Mouse (Mus musculus): ENCODE results near the gene Lrmda.

Gene Lrmda

GRCm38 (mm10) chr14:22602308-22602707 is 582.8 kb downstream of the Lrmda start:
- no peaks in the 10 kb centered on the region for H3K4me1 ChIP-seq (replicated peaks; ENCODE audit: low read depth, low read length)
- no peaks in the 10 kb centered on the region for H3K9me3 ChIP-seq (ENCODE audit: low read length)
- no peaks in the 10 kb centered on the region for H3K27me3 ChIP-seq (ENCODE audit: insufficient read depth, low read length)
- no peak for TF ChIP-seq CTCF (conservative IDR thresholded peaks at IDR 0.05; ENCODE audit: low read length)
- no peak for TF ChIP-seq NANOG (IDR thresholded peaks at IDR 0.05; ENCODE audit: borderline replicate concordance, low read length)
- TF ChIP-seq POU5F1 (IDR thresholded peaks at IDR 0.05; ENCODE audit: borderline replicate concordance, low read length) = no peak
- no peak overlapping the region for H3K4me3 ChIP-seq (replicated peaks; ENCODE audit: low read length)
- no peaks in the 10 kb centered on the region for H3K36me3 ChIP-seq (ENCODE audit: insufficient read depth, low read length)

- no peak for TF ChIP-seq NANOG (IDR thresholded peaks at IDR 0.05; ENCODE audit: borderline replicate concordance, low read length)
- no peak for TF ChIP-seq POU5F1 (IDR thresholded peaks at IDR 0.05; ENCODE audit: borderline replicate concordance, low read length)
- no peak for TF ChIP-seq CTCF (conservative IDR thresholded peaks at IDR 0.05; ENCODE audit: low read length)
- no peaks in the 10 kb centered on the region for H3K4me1 ChIP-seq (replicated peaks; ENCODE audit: low read depth, low read length)
- no peaks in the 10 kb centered on the region for H3K9me3 ChIP-seq (ENCODE audit: low read length)
- no peaks in the 10 kb centered on the region for H3K27me3 ChIP-seq (ENCODE audit: insufficient read depth, low read length)
- H3K36me3 ChIP-seq (ENCODE audit: insufficient read depth, low read length) = no peaks in the 10 kb centered on the region
- H3K4me3 ChIP-seq (replicated peaks; ENCODE audit: low read length) = no peak overlapping the region
Measured at GRCm38 (mm10) chr14:22608599-22608998, 589.1 kb downstream of the Lrmda start.

GRCm38 (mm10) chr14:22609261-22610245 is 590.0 kb downstream of the Lrmda start:
- no peaks in the 10 kb centered on the region for H3K4me1 ChIP-seq (replicated peaks; ENCODE audit: low read depth, low read length)
- H3K9me3 ChIP-seq (ENCODE audit: low read length) = no peaks in the 10 kb centered on the region
- no peaks in the 10 kb centered on the region for H3K27me3 ChIP-seq (ENCODE audit: insufficient read depth, low read length)
- H3K4me3 ChIP-seq (replicated peaks; ENCODE audit: low read length) = no peak overlapping the region
- TF ChIP-seq POU5F1 (IDR thresholded peaks at IDR 0.05; ENCODE audit: borderline replicate concordance, low read length) (no peak), NANOG (IDR thresholded peaks at IDR 0.05; ENCODE audit: borderline replicate concordance, low read length) (no peak), CTCF (conservative IDR thresholded peaks at IDR 0.05; ENCODE audit: low read length) (no peak)
- no peaks in the 10 kb centered on the region for H3K36me3 ChIP-seq (ENCODE audit: insufficient read depth, low read length)

GRCm38 (mm10) chr14:22611011-22611410 is 591.5 kb downstream of the Lrmda start:
- Histone ChIP-seq H3K4me1 (replicated peaks; ENCODE audit: low read depth, low read length) (no peaks in the 10 kb centered on the region), H3K27me3 (ENCODE audit: insufficient read depth, low read length) (no peaks in the 10 kb centered on the region), H3K36me3 (ENCODE audit: insufficient read depth, low read length) (no peaks in the 10 kb centered on the region), H3K9me3 (ENCODE audit: low read length) (no peaks in the 10 kb centered on the region), H3K4me3 (replicated peaks; ENCODE audit: low read length) (no peak overlapping the region)
- no peak for TF ChIP-seq CTCF (conservative IDR thresholded peaks at IDR 0.05; ENCODE audit: low read length)
- no peak for TF ChIP-seq POU5F1 (IDR thresholded peaks at IDR 0.05; ENCODE audit: borderline replicate concordance, low read length)
- TF ChIP-seq NANOG (IDR thresholded peaks at IDR 0.05; ENCODE audit: borderline replicate concordance, low read length) = no peak

- Histone ChIP-seq H3K4me3 (replicated peaks; ENCODE audit: low read length) (no peak overlapping the region), H3K27me3 (ENCODE audit: insufficient read depth, low read length) (no peaks in the 10 kb centered on the region), H3K4me1 (replicated peaks; ENCODE audit: low read depth, low read length) (no peaks in the 10 kb centered on the region), H3K9me3 (ENCODE audit: low read length) (no peaks in the 10 kb centered on the region), H3K36me3 (ENCODE audit: insufficient read depth, low read length) (no peaks in the 10 kb centered on the region)
- TF ChIP-seq CTCF (conservative IDR thresholded peaks at IDR 0.05; ENCODE audit: low read length) (no peak), POU5F1 (IDR thresholded peaks at IDR 0.05; ENCODE audit: borderline replicate concordance, low read length) (no peak), NANOG (IDR thresholded peaks at IDR 0.05; ENCODE audit: borderline replicate concordance, low read length) (no peak)
Measured at GRCm38 (mm10) chr14:22620191-22620590, 600.7 kb downstream of the Lrmda start.

GRCm38 (mm10) chr14:22621941-22622340 is 602.4 kb downstream of the Lrmda start:
- TF ChIP-seq CTCF (conservative IDR thresholded peaks at IDR 0.05; ENCODE audit: low read length) = no peak
- H3K9me3 ChIP-seq (ENCODE audit: low read length) = no peaks in the 10 kb centered on the region

GRCm38 (mm10) chr14:22627105-22627829 is 607.8 kb downstream of the Lrmda start:
- Histone ChIP-seq H3K4me3 (replicated peaks; ENCODE audit: low read length) (no peak overlapping the region), H3K4me1 (replicated peaks; ENCODE audit: low read depth, low read length) (no peaks in the 10 kb centered on the region), H3K36me3 (ENCODE audit: insufficient read depth, low read length) (no peaks in the 10 kb centered on the region), H3K9me3 (ENCODE audit: low read length) (no peaks in the 10 kb centered on the region), H3K27me3 (ENCODE audit: insufficient read depth, low read length) (no peaks in the 10 kb centered on the region)
- TF ChIP-seq POU5F1 (IDR thresholded peaks at IDR 0.05; ENCODE audit: borderline replicate concordance, low read length) (no peak), NANOG (IDR thresholded peaks at IDR 0.05; ENCODE audit: borderline replicate concordance, low read length) (no peak), CTCF (conservative IDR thresholded peaks at IDR 0.05; ENCODE audit: low read length) (no peak)

More at GRCm38 (mm10) chr14:22621941-22622340, 602.4 kb downstream of the Lrmda start:
- no peak overlapping the region for H3K4me3 ChIP-seq (replicated peaks; ENCODE audit: low read length)
- no peaks in the 10 kb centered on the region for H3K27me3 ChIP-seq (ENCODE audit: insufficient read depth, low read length)
- no peaks in the 10 kb centered on the region for H3K36me3 ChIP-seq (ENCODE audit: insufficient read depth, low read length)
- no peaks in the 10 kb centered on the region for H3K4me1 ChIP-seq (replicated peaks; ENCODE audit: low read depth, low read length)

- H3K27me3 ChIP-seq (ENCODE audit: insufficient read depth, low read length) = no peaks in the 10 kb centered on the region
- H3K9me3 ChIP-seq (ENCODE audit: low read length) = no peaks in the 10 kb centered on the region
- no peak for TF ChIP-seq NANOG (IDR thresholded peaks at IDR 0.05; ENCODE audit: borderline replicate concordance, low read length)
- no peaks in the 10 kb centered on the region for H3K36me3 ChIP-seq (ENCODE audit: insufficient read depth, low read length)
- H3K4me1 ChIP-seq (replicated peaks; ENCODE audit: low read depth, low read length) = no peaks in the 10 kb centered on the region
- H3K4me3 ChIP-seq (replicated peaks; ENCODE audit: low read length) = no peak overlapping the region
Measured at GRCm38 (mm10) chr14:22630361-22630867, 610.9 kb downstream of the Lrmda start.
